ENCODE assay signal across 9 mouse cellular contexts in the genomic region with DNA sequence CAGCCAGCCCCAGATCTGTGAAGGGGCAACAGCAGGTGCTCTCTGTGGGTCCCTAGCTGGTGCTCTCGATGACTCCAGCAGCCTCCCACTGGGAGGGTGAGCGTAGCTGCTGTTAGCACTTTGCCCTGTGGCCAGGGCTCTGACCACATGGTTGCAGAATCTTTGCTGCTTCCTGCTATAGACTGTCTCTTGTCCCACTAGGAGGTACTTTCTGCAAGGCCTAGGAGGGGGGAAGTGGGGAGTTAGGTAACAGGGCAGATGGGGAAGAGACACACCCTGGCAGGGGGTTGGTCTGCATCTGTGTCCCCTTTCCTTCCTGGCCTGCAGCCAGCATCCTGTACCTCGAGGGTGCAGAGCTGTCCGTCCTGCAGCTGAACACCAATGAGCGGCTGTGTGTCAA. TPM values are rescaled to one million over a fixed set of nuclear protein-coding genes. Genes with fewer than 3 reads are reported as not detected.
DNase-seq lines count a peak whose midpoint lies in the region; ATAC-seq and TF ChIP-seq lines count a peak whose summit lies in the region.
"Had no signal": no experiment of that assay in that cellular context is flagged by ENCODE, and none has a peak within 500 bp of the region (broad histone marks: within the 10 kb centered on the region; RNA-seq: fewer than 3 reads in every experiment).

No protein-coding gene starts in this region.

- H3K9me3 ChIP-seq in midbrain, embryonic 10.5 days (replicated peaks): no peaks in the 10 kb centered on the region
- no peaks in the 10 kb centered on the region for H3K9me3 ChIP-seq in midbrain, postnatal 0 days (ENCODE audit: low read length)
- H3K9me3 ChIP-seq in hindbrain, embryonic 12.5 days (replicated peaks): no peaks in the 10 kb centered on the region
- no peaks in the 10 kb centered on the region for H3K9me3 ChIP-seq in liver, embryonic 13.5 days (replicated peaks)
- H3K9me3 ChIP-seq in neural tube, embryonic 13.5 days: no peaks in the 10 kb centered on the region
- H3K9me3 ChIP-seq: heart, embryonic 13.5 days had no signal

- H3K27ac ChIP-seq in midbrain, embryonic 10.5 days (replicated peaks): peak overlapping the region; percentile 83
- H3K27ac ChIP-seq in midbrain, postnatal 0 days (ENCODE audit: low read depth, low read length): no peak overlapping the region
- peak overlapping the region; percentile 90 for H3K27ac ChIP-seq in hindbrain, embryonic 12.5 days
- no peak overlapping the region; the same call in 1 of the 2 replicates for H3K27ac ChIP-seq in liver, embryonic 13.5 days
- peak overlapping the region; percentile 93 for H3K27ac ChIP-seq in neural tube, embryonic 13.5 days (replicated peaks)
- H3K27ac ChIP-seq: heart, embryonic 13.5 days had no signal

- no peak for DNase-seq in midbrain, embryonic 10.5 days (ENCODE audit: low spot score)
- no peak for DNase-seq in midbrain, postnatal 0 days (ENCODE audit: low spot score)
- no peak for DNase-seq in liver, embryonic 13.5 days
- no peak for DNase-seq in embryo, embryonic 10 days (ENCODE audit: low spot score)
- no peak for DNase-seq in layer of hippocampus, adult 9-10 months (ENCODE audit: low spot score)
- no peak for DNase-seq in yolk sac, embryonic 10.5 days (ENCODE audit: low spot score)

- no peak overlapping the region for H3K4me3 ChIP-seq in midbrain, embryonic 10.5 days
- no peak overlapping the region for H3K4me3 ChIP-seq in midbrain, postnatal 0 days (ENCODE audit: low read depth, low read length)
- no peak overlapping the region for H3K4me3 ChIP-seq in hindbrain, embryonic 12.5 days
- no peak overlapping the region for H3K4me3 ChIP-seq in liver, embryonic 13.5 days (replicated peaks)
- H3K4me3 ChIP-seq in neural tube, embryonic 13.5 days: no peak overlapping the region
- H3K4me3 ChIP-seq: heart, embryonic 13.5 days had no signal

- H3K36me3 ChIP-seq in midbrain, embryonic 10.5 days: no peaks in the 10 kb centered on the region
- no peaks in the 10 kb centered on the region for H3K36me3 ChIP-seq in midbrain, postnatal 0 days (ENCODE audit: insufficient read depth, low read length)
- H3K36me3 ChIP-seq in hindbrain, embryonic 12.5 days: no peaks in the 10 kb centered on the region
- peaks cover 35% of the 10 kb centered on the region for H3K36me3 ChIP-seq in liver, embryonic 13.5 days
- peaks cover 11% of the 10 kb centered on the region; the same call in 1 of the 2 replicates for H3K36me3 ChIP-seq in neural tube, embryonic 13.5 days

- peaks cover 31% of the 10 kb centered on the region for H3K4me1 ChIP-seq in midbrain, embryonic 10.5 days
- H3K4me1 ChIP-seq in midbrain, postnatal 0 days (ENCODE audit: insufficient read depth, low read length): peaks cover 5% of the 10 kb centered on the region; the same call in 1 of the 2 replicates
- H3K4me1 ChIP-seq in hindbrain, embryonic 12.5 days: peaks cover 44% of the 10 kb centered on the region
- H3K4me1 ChIP-seq in liver, embryonic 13.5 days (replicated peaks): peaks cover 70% of the 10 kb centered on the region
- H3K4me1 ChIP-seq in neural tube, embryonic 13.5 days (replicated peaks): peaks cover 56% of the 10 kb centered on the region

- no peaks in the 10 kb centered on the region for H3K27me3 ChIP-seq in midbrain, embryonic 10.5 days (ENCODE audit: low read depth, poor library complexity, severe bottlenecking)
- no peaks in the 10 kb centered on the region for H3K27me3 ChIP-seq in midbrain, postnatal 0 days (ENCODE audit: insufficient read depth, low read length)
- H3K27me3 ChIP-seq in hindbrain, embryonic 12.5 days: no peaks in the 10 kb centered on the region
- no peaks in the 10 kb centered on the region for H3K27me3 ChIP-seq in liver, embryonic 13.5 days
- no peaks in the 10 kb centered on the region for H3K27me3 ChIP-seq in neural tube, embryonic 13.5 days

- TF ChIP-seq CTCF in midbrain, postnatal 0 days (IDR thresholded peaks at IDR 0.05): no peak

- no peak overlapping the region for H3K4me2 ChIP-seq in midbrain, postnatal 0 days (ENCODE audit: low read depth, low read length, poor library complexity, severe bottlenecking)
- no peak overlapping the region for H3K4me2 ChIP-seq in hindbrain, embryonic 12.5 days (replicated peaks)
- no peak overlapping the region for H3K4me2 ChIP-seq in liver, embryonic 13.5 days
- H3K4me2 ChIP-seq in neural tube, embryonic 13.5 days: 0 out of 2 replicates have a peak overlapping the region, but pooled peaks have one; percentile 7
- H3K4me2 ChIP-seq: heart, embryonic 13.5 days had no signal

- H3K9ac ChIP-seq in midbrain, postnatal 0 days (replicated peaks; ENCODE audit: low read length, poor library complexity, severe bottlenecking): no peak overlapping the region
- no peak overlapping the region for H3K9ac ChIP-seq in hindbrain, embryonic 12.5 days
- H3K9ac ChIP-seq in liver, embryonic 13.5 days: no peak overlapping the region
- no peak overlapping the region for H3K9ac ChIP-seq in neural tube, embryonic 13.5 days

- 50% methylated on average over 5 of the region's 5 CpGs for WGBS in midbrain, embryonic 10.5 days
- 37% methylated on average over 5 of the region's 5 CpGs for WGBS in midbrain, postnatal 0 days
- WGBS in hindbrain, embryonic 12.5 days: 24% methylated on average over 5 of the region's 5 CpGs
- 42% methylated on average over 5 of the region's 5 CpGs for WGBS in liver, embryonic 13.5 days (ENCODE audit: insufficient replicate concordance)
- WGBS in neural tube, embryonic 13.5 days: 18% methylated on average over 5 of the region's 5 CpGs

- no peak for ATAC-seq in midbrain, postnatal 0 days (ENCODE audit: low FRiP score)
- 0 out of 2 replicates have a peak, but pooled peaks have one; percentile 18 for ATAC-seq in hindbrain, embryonic 12.5 days (ENCODE audit: low FRiP score)
- peak; percentile 56 for ATAC-seq in liver, embryonic 13.5 days (ENCODE audit: low read depth)
- peak; percentile 20 for ATAC-seq in neural tube, embryonic 13.5 days (ENCODE audit: low read depth)

RNA-seq across cellular contexts. Expression of a gene that starts 10.4 kb away (rescaled TPM):
- 4.8 and 5.1 TPM in 2 replicates for polyA plus RNA-seq in midbrain, embryonic 10.5 days (2016; fragmentation: Nextera tagmentation; extraction: Ambion mirVana)
- 2.1 and 4.9 TPM in 2 replicates for total RNA-seq in midbrain, postnatal 0 days (2014; rRNA removed)
- polyA plus RNA-seq in midbrain, postnatal 0 days (2015; fragmentation: Nextera tagmentation; extraction: Ambion mirVana): 2.0 and 2.3 TPM in 2 replicates
- 11.4 and 12.3 TPM in 2 replicates for polyA plus RNA-seq in hindbrain, embryonic 12.5 days (2016; fragmentation: Nextera tagmentation; extraction: Ambion mirVana)
- polyA plus RNA-seq in liver, embryonic 13.5 days (2015; fragmentation: Nextera tagmentation; extraction: Ambion mirVana): 9.3 and 10.8 TPM in 2 replicates
- 9.5 and 10.7 TPM in 2 replicates for polyA plus RNA-seq in neural tube, embryonic 13.5 days (2015; fragmentation: Nextera tagmentation; extraction: Ambion mirVana)

RNA-seq across cellular contexts. Expression of a gene that starts 20.2 kb away (rescaled TPM):
- 0.49 and 0.79 TPM in 2 replicates for polyA plus RNA-seq in midbrain, embryonic 10.5 days (2016; fragmentation: Nextera tagmentation; extraction: Ambion mirVana)
- 27.2 and 30.5 TPM in 2 replicates for total RNA-seq in midbrain, postnatal 0 days (2014; rRNA removed)
- 2.5 and 2.7 TPM in 2 replicates for polyA plus RNA-seq in midbrain, postnatal 0 days (2015; fragmentation: Nextera tagmentation; extraction: Ambion mirVana)
- polyA plus RNA-seq in hindbrain, embryonic 12.5 days (2016; fragmentation: Nextera tagmentation; extraction: Ambion mirVana): 3.2 and 4.1 TPM in 2 replicates
- not detected in 2 replicates for polyA plus RNA-seq in liver, embryonic 13.5 days (2015; fragmentation: Nextera tagmentation; extraction: Ambion mirVana)
- 2.2 and 2.5 TPM in 2 replicates for polyA plus RNA-seq in neural tube, embryonic 13.5 days (2015; fragmentation: Nextera tagmentation; extraction: Ambion mirVana)

RNA-seq across cellular contexts. Expression of a gene that starts 57.7 kb away (rescaled TPM):
- 21.0 and 21.6 TPM in 2 replicates for polyA plus RNA-seq in midbrain, embryonic 10.5 days (2016; fragmentation: Nextera tagmentation; extraction: Ambion mirVana)
- 35.2 and 39.3 TPM in 2 replicates for total RNA-seq in midbrain, postnatal 0 days (2014; rRNA removed)
- polyA plus RNA-seq in midbrain, postnatal 0 days (2015; fragmentation: Nextera tagmentation; extraction: Ambion mirVana): 14.0 and 16.6 TPM in 2 replicates
- 19.5 and 20.9 TPM in 2 replicates for polyA plus RNA-seq in hindbrain, embryonic 12.5 days (2016; fragmentation: Nextera tagmentation; extraction: Ambion mirVana)
- polyA plus RNA-seq in liver, embryonic 13.5 days (2015; fragmentation: Nextera tagmentation; extraction: Ambion mirVana): 11.5 and 12.5 TPM in 2 replicates
- polyA plus RNA-seq in neural tube, embryonic 13.5 days (2015; fragmentation: Nextera tagmentation; extraction: Ambion mirVana): 15.1 and 15.8 TPM in 2 replicates

Comparison
In these comparisons a context has a peak if more than half of its experiments do, and no peak if none do; other contexts are left out.
1. H3K27ac ChIP-seq: peak in midbrain, embryonic 10.5 days (single experiment), hindbrain, embryonic 12.5 days (single experiment) and neural tube, embryonic 13.5 days (single experiment); none in midbrain, postnatal 0 days (single experiment) and liver, embryonic 13.5 days (single experiment).